Mouse (Mus musculus): ENCODE results near the gene A4gnt. TPM values are rescaled to one million over a fixed set of nuclear protein-coding genes. Genes with fewer than 3 reads are reported as not detected.

A4gnt gene
- polyA plus RNA-seq, 1 experiment from 2014 or later: 0.07 TPM

DNA sequence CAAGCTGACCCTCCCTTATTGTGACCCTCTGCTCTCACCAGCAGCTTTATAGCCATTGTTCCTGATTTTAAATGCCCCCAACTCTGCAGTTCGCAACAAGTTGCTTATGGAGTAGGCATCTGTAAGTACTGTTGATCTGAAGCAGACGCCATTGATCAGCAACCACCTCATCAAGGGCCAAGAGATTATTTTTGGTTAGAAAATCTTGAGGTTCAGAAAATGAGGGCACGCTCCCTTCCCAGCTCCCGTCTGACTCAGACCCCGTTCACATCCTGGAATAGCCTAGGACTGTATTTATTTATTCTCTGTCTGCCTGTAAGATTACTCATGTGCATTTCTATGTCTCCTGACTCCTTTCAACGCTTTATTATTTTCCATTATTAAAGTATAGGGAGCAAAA lies 33.1 kb downstream of the A4gnt start:
- ATAC-seq (ENCODE audit: low FRiP score, low TSS enrichment): no peak
- Histone ChIP-seq H3K9ac (ENCODE audit: low read depth, low read length) (no peak overlapping the region), H3K4me1 (ENCODE audit: control insufficient read depth, insufficient read depth, low read length) (no peaks in the 10 kb centered on the region), H3K36me3 (ENCODE audit: control insufficient read depth, insufficient read depth, low read length) (peaks cover 77% of the 10 kb centered on the region), H3K4me3 (ENCODE audit: low read length) (no peak overlapping the region), H3K9me3 (ENCODE audit: control insufficient read depth, low read length) (no peaks in the 10 kb centered on the region), H3K27ac (ENCODE audit: low read depth, low read length) (no peak overlapping the region), H3K27me3 (ENCODE audit: control insufficient read depth, insufficient read depth, low read length) (no peaks in the 10 kb centered on the region), H3K4me2 (replicated peaks; ENCODE audit: low read depth, low read length) (no peak overlapping the region)
- WGBS: 86% methylated on average over 6 of the region's 6 CpGs

DNA sequence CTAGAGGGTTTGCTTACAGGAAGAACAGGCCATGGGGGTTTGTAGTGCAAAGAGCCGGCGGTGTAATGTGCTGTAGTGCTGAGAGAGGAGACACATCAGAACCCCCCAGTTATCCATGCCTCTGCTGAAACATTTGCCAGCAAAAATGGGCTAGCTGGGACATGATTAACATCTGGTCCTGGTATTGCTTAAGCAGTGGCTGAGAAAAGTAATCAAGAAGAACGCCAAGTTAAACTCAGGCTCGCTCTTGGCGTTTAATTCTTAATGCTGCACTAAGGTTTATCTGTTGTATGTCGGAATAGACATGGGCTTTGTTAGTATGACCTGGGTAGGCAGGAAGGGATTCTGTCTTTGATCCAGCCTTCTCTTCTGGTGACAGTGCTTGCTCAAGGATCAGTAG lies 33.8 kb downstream of the A4gnt start:
- Histone ChIP-seq H3K27me3 (ENCODE audit: control insufficient read depth, insufficient read depth, low read length) (no peaks in the 10 kb centered on the region), H3K9me3 (ENCODE audit: control insufficient read depth, low read length) (no peaks in the 10 kb centered on the region), H3K4me1 (ENCODE audit: control insufficient read depth, insufficient read depth, low read length) (no peaks in the 10 kb centered on the region), H3K4me2 (replicated peaks; ENCODE audit: low read depth, low read length) (no peak overlapping the region), H3K36me3 (ENCODE audit: control insufficient read depth, insufficient read depth, low read length) (peaks cover 81% of the 10 kb centered on the region), H3K4me3 (ENCODE audit: low read length) (no peak overlapping the region), H3K27ac (ENCODE audit: low read depth, low read length) (no peak overlapping the region), H3K9ac (ENCODE audit: low read depth, low read length) (no peak overlapping the region)
- ATAC-seq (ENCODE audit: low FRiP score, low TSS enrichment): no peak
- 95% methylated on average over 6 of the region's 6 CpGs for WGBS

DNA sequence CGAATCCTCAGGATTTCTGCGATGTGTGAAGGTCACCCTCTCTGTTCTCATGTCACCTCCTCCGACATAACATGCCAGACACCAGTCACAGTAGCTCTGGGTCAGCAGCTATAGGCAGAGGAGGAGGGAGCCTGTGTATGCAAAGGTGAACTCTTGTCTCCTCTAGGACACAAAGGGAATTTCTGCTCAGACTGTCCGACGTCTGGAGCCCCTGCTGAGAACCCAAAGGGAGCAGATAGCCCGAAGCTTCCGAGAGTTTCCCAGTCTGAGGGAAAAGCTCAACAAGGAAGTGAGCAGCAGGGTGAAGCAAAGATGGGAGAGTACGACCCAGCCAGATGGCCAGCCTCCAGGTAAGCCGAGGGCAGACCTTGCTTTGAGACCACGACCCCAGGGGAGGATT lies 48.5 kb downstream of the A4gnt start:
- Histone ChIP-seq H3K4me2 (replicated peaks; ENCODE audit: low read depth, low read length) (no peak overlapping the region), H3K9me3 (ENCODE audit: control insufficient read depth, low read length) (no peaks in the 10 kb centered on the region), H3K4me3 (ENCODE audit: low read length) (no peak overlapping the region), H3K4me1 (ENCODE audit: control insufficient read depth, insufficient read depth, low read length) (no peaks in the 10 kb centered on the region), H3K27me3 (ENCODE audit: control insufficient read depth, insufficient read depth, low read length) (no peaks in the 10 kb centered on the region), H3K27ac (ENCODE audit: low read depth, low read length) (no peak overlapping the region), H3K9ac (ENCODE audit: low read depth, low read length) (no peak overlapping the region), H3K36me3 (ENCODE audit: control insufficient read depth, insufficient read depth, low read length) (peaks cover 60% of the 10 kb centered on the region)
- 81% methylated on average over 10 of the region's 10 CpGs for WGBS
- no peak for ATAC-seq (ENCODE audit: low FRiP score, low TSS enrichment)

DNA sequence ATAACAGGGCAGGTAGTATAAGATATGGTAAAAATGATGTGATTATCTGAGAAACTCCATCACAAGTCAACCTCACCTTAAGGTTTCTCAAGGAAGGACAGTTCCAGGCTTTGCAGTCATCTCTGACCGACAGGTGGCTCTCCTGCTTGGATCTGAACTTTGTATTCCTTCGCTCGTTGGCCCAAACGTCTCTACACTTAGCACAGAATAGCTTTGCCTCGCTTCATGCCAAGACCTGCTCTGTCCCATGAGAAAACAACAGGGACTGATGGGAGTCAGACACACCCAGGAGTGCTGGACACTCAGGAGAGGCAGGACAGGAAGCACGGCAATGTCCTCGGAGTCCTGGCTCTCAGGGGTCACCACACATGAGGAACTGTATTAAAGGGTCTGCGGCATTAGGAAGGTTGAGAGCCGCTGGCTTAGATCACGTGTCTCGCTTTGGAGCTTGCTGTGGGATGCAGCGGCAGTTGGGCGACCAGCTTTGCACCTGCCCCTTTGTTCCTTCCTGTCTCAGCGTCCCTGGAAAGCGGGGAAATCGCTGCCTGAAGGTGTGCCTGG lies 49.4 kb downstream of the A4gnt start:
- H3K9me3 ChIP-seq (ENCODE audit: control insufficient read depth, low read length): no peaks in the 10 kb centered on the region
- H3K9ac ChIP-seq (ENCODE audit: low read depth, low read length): no peak overlapping the region
- no peak overlapping the region for H3K27ac ChIP-seq (ENCODE audit: low read depth, low read length)
- no peaks in the 10 kb centered on the region for H3K27me3 ChIP-seq (ENCODE audit: control insufficient read depth, insufficient read depth, low read length)
- no peak overlapping the region for H3K4me2 ChIP-seq (replicated peaks; ENCODE audit: low read depth, low read length)
- no peaks in the 10 kb centered on the region for H3K4me1 ChIP-seq (ENCODE audit: control insufficient read depth, insufficient read depth, low read length)
- H3K36me3 ChIP-seq (ENCODE audit: control insufficient read depth, insufficient read depth, low read length): peaks cover 56% of the 10 kb centered on the region
- H3K4me3 ChIP-seq (ENCODE audit: low read length): no peak overlapping the region
- 65% methylated on average over 16 of the region's 16 CpGs for WGBS
- no peak for ATAC-seq (ENCODE audit: low FRiP score, low TSS enrichment)

DNA sequence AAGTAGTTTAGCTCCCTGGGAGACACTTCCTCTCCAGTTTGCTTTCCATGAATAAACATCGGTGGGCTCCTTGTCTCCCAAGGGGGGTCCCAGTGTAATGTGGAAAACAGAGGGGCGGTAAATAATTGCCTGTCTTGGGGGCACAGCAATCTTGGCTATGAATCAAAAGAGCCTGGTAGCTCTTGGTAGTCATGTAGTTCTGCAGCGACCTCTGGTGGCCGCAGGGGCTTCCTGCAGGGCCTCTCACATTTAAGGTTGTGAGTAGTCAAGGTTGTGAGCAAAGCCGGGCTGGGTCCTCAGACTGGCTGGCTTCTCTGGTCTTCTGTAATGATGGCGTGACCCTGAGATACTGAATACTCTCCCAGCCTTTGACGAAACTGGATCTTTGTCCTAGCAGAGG lies 50.1 kb downstream of the A4gnt start:
- no peak overlapping the region for H3K27ac ChIP-seq (ENCODE audit: low read depth, low read length)
- peak; percentile 15 for ATAC-seq (ENCODE audit: low FRiP score, low TSS enrichment)
- H3K27me3 ChIP-seq (ENCODE audit: control insufficient read depth, insufficient read depth, low read length): no peaks in the 10 kb centered on the region
- H3K4me2 ChIP-seq (replicated peaks; ENCODE audit: low read depth, low read length): no peak overlapping the region
- H3K4me1 ChIP-seq (ENCODE audit: control insufficient read depth, insufficient read depth, low read length): no peaks in the 10 kb centered on the region
- WGBS: 30% methylated on average over 7 of the region's 7 CpGs
- H3K36me3 ChIP-seq (ENCODE audit: control insufficient read depth, insufficient read depth, low read length): peaks cover 57% of the 10 kb centered on the region
- no peak overlapping the region for H3K9ac ChIP-seq (ENCODE audit: low read depth, low read length)
- no peak overlapping the region for H3K4me3 ChIP-seq (ENCODE audit: low read length)
- no peaks in the 10 kb centered on the region for H3K9me3 ChIP-seq (ENCODE audit: control insufficient read depth, low read length)

DNA sequence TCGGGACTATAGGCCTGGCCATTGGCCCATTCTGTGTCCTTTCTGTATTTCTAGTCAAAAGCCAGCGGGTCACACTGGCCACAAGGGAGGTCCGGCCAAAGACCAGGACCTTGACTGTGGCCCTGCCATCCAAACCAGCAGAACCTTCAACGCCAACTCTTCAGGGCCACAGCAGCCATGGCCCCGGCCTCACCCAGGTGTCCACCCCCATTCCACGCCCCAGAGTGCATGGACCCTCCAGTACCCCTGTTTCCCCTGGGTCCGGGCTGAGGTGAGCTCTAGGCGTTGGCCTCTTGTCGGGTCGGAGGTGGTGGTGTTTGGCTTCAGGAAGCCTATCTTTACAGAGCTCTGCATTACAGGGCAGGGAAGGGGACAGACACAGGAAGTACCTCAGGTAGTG lies 50.6 kb downstream of the A4gnt start:
- Histone ChIP-seq H3K9ac (ENCODE audit: low read depth, low read length) (no peak overlapping the region), H3K9me3 (ENCODE audit: control insufficient read depth, low read length) (no peaks in the 10 kb centered on the region), H3K4me2 (replicated peaks; ENCODE audit: low read depth, low read length) (no peak overlapping the region), H3K27me3 (ENCODE audit: control insufficient read depth, insufficient read depth, low read length) (no peaks in the 10 kb centered on the region), H3K27ac (ENCODE audit: low read depth, low read length) (no peak overlapping the region), H3K4me1 (ENCODE audit: control insufficient read depth, insufficient read depth, low read length) (no peaks in the 10 kb centered on the region), H3K4me3 (ENCODE audit: low read length) (no peak overlapping the region), H3K36me3 (ENCODE audit: control insufficient read depth, insufficient read depth, low read length) (peaks cover 61% of the 10 kb centered on the region)
- ATAC-seq (ENCODE audit: low FRiP score, low TSS enrichment): peak; percentile 45; the same call in 1 of the 2 replicates
- WGBS: 93% methylated on average over 10 of the region's 10 CpGs

DNA sequence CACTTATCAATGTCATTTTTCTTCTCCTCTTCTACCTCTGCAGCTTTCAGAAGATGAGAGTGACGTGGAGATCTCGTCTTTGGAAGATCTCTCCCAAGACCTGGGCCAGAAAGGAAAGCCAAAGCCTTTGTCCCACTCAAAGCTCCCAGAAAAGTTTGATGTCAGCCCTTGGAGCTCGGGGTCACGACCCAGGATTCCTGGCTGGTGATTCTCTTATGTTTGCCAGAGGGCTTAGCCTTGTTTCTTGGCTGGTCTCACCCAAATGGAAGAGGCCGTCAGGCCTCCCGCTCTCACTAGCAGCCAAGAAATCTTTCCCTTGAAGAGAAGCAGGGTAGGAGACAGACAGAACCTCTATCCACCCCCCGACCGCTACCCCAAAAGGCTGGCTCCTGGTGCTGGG lies 55.3 kb downstream of the A4gnt start:
- Histone ChIP-seq H3K36me3 (ENCODE audit: control insufficient read depth, insufficient read depth, low read length) (peaks cover 59% of the 10 kb centered on the region), H3K9ac (ENCODE audit: low read depth, low read length) (no peak overlapping the region)
- 94% methylated on average over 8 of the region's 8 CpGs for WGBS

DNA sequence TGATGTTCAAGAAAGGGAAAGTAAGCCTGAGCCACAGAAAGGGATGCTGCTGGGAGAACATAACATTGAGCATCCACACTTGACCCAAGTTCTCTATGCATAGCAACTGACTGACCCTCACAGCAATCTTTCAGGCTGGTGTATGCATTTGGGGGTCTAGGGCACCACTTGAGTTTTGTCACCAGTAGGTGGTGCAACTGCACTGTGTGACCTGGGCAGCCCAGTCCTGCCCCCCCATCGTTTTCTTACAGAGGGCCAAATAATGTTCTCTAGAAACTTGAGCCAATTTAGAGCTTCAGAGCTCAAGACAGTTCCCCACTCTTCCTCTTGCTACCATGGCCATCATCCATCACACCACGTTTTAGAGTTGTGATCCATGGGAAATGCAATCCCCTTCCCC lies 59.3 kb downstream of the A4gnt start:
- Histone ChIP-seq H3K4me2 (replicated peaks; ENCODE audit: low read depth, low read length) (no peak overlapping the region), H3K27ac (ENCODE audit: low read depth, low read length) (no peak overlapping the region), H3K27me3 (ENCODE audit: control insufficient read depth, insufficient read depth, low read length) (no peaks in the 10 kb centered on the region), H3K9ac (ENCODE audit: low read depth, low read length) (no peak overlapping the region), H3K4me1 (ENCODE audit: control insufficient read depth, insufficient read depth, low read length) (no peaks in the 10 kb centered on the region), H3K9me3 (ENCODE audit: control insufficient read depth, low read length) (no peaks in the 10 kb centered on the region), H3K4me3 (ENCODE audit: low read length) (no peak overlapping the region), H3K36me3 (ENCODE audit: control insufficient read depth, insufficient read depth, low read length) (peaks cover 30% of the 10 kb centered on the region)
- ATAC-seq (ENCODE audit: low FRiP score, low TSS enrichment): no peak
- 33% methylated on average over 2 of the region's 2 CpGs for WGBS

More for the DNA sequence above, 55.3 kb downstream of the A4gnt start:
- no peak for ATAC-seq (ENCODE audit: low FRiP score, low TSS enrichment)
- H3K4me1 ChIP-seq (ENCODE audit: control insufficient read depth, insufficient read depth, low read length): no peaks in the 10 kb centered on the region
- H3K4me2 ChIP-seq (replicated peaks; ENCODE audit: low read depth, low read length): no peak overlapping the region
- H3K27ac ChIP-seq (ENCODE audit: low read depth, low read length): no peak overlapping the region
- H3K9me3 ChIP-seq (ENCODE audit: control insufficient read depth, low read length): no peaks in the 10 kb centered on the region
- no peak overlapping the region for H3K4me3 ChIP-seq (ENCODE audit: low read length)
- H3K27me3 ChIP-seq (ENCODE audit: control insufficient read depth, insufficient read depth, low read length): no peaks in the 10 kb centered on the region

All from kidney, embryonic 14.5 days (tissue).